21 mouse cellular contexts compared by ENCODE assay signal in genomic region chr9:72746278-72746677, GRCm38 (mm10).
DNase-seq lines count a peak whose midpoint lies in the region; ATAC-seq and TF ChIP-seq lines count a peak whose summit lies in the region.
"Had no signal": no experiment of that assay in that cellular context is flagged by ENCODE, and none has a peak within 500 bp of the region (broad histone marks: within the 10 kb centered on the region; RNA-seq: fewer than 3 reads in every experiment).

No protein-coding gene starts in this region.

- H3K4me3 ChIP-seq in layer of hippocampus, adult 2 months: no peak overlapping the region
- H3K4me3 ChIP-seq: embryonic facial prominence, embryonic 10.5 days; embryonic facial prominence, embryonic 12.5 days had no signal

- H3K27ac ChIP-seq in layer of hippocampus, adult 2 months: 0 out of 2 replicates have a peak overlapping the region, but pooled peaks have one; percentile 0
- H3K27ac ChIP-seq: embryonic facial prominence, embryonic 10.5 days; embryonic facial prominence, embryonic 12.5 days had no signal

- no peak for TF ChIP-seq CTCF in layer of hippocampus, adult 2 months (conservative IDR thresholded peaks at IDR 0.05)

- ATAC-seq in frontal cortex, adult (ENCODE audit: low TSS enrichment): 0 out of 2 replicates have a peak, but pooled peaks have one; percentile 1
- ATAC-seq in granulocyte monocyte progenitor cell, adult 5-6 weeks (replicated peaks; ENCODE audit: poor library complexity, severe bottlenecking): peak; percentile 20; the same call in 1 of the 2 replicates
- ATAC-seq: activated CD4-positive, CD25-positive, alpha-beta regulatory T cell, adult 4 months; forebrain, embryonic 14.5 days; forebrain, embryonic 16.5 days; Patski had no signal

- DNase-seq in frontal cortex, postnatal 10 days (ENCODE audit: low spot score in 2 of 2): no peak
- no peak for DNase-seq in layer of hippocampus, adult 2 months (ENCODE audit: low spot score in 2 of 2)
- DNase-seq in layer of hippocampus, postnatal 36 days: no peak
- no peak for DNase-seq in right cerebral cortex, adult 18-20 months
- no peak for DNase-seq in kidney, postnatal 14 days
- DNase-seq: adrenal gland, adult 8-10 months; adrenal gland, postnatal 14 days; adrenal gland, postnatal 36 days; cerebellum, adult 11-12 months; cerebellum, adult 2 months; cerebellum, adult 9-10 months; cerebellum, postnatal 10 days; cerebellum, postnatal 25 days had no signal
